Mouse (Mus musculus): ENCODE data around the gene Sgcd. TPM values are rescaled to one million over a fixed set of nuclear protein-coding genes. Genes with fewer than 3 reads are reported as not detected.
A peak's percentile ranks its signal among the peaks of the same experiment; 100 is the strongest.

Sgcd gene
- polyA plus RNA-seq, 1 experiment = 6.1 TPM

GRCm38 (mm10) chr11:47129992-47130391 is 858.8 kb downstream of the Sgcd start:
- TF ChIP-seq CTCF (IDR thresholded peaks at IDR 0.05; ENCODE audit: borderline replicate concordance, extremely low read depth, insufficient read depth, insufficient read length) (no peak), POLR2A (IDR thresholded peaks at IDR 0.05; ENCODE audit: borderline replicate concordance, extremely low read depth, insufficient read depth, insufficient read length, poor library complexity, severe bottlenecking) (no peak)
- no peak for DNase-seq (ENCODE audit: low read depth)

- TF ChIP-seq CTCF (IDR thresholded peaks at IDR 0.05; ENCODE audit: borderline replicate concordance, extremely low read depth, insufficient read depth, insufficient read length) = no peak
- no peak for TF ChIP-seq POLR2A (IDR thresholded peaks at IDR 0.05; ENCODE audit: borderline replicate concordance, extremely low read depth, insufficient read depth, insufficient read length, poor library complexity, severe bottlenecking)
- DNase-seq (ENCODE audit: low read depth) = no peak
Observed at GRCm38 (mm10) chr11:47129166-47129565, 859.6 kb downstream of the Sgcd start.

GRCm38 (mm10) chr11:47128331-47128730 is 860.4 kb downstream of the Sgcd start:
- TF ChIP-seq CTCF (IDR thresholded peaks at IDR 0.05; ENCODE audit: borderline replicate concordance, extremely low read depth, insufficient read depth, insufficient read length) (no peak), POLR2A (IDR thresholded peaks at IDR 0.05; ENCODE audit: borderline replicate concordance, extremely low read depth, insufficient read depth, insufficient read length, poor library complexity, severe bottlenecking) (no peak)
- no peak for DNase-seq (ENCODE audit: low read depth)

GRCm38 (mm10) chr11:47120874-47121273 is 867.9 kb downstream of the Sgcd start:
- TF ChIP-seq POLR2A (IDR thresholded peaks at IDR 0.05; ENCODE audit: borderline replicate concordance, extremely low read depth, insufficient read depth, insufficient read length, poor library complexity, severe bottlenecking) = no peak
- TF ChIP-seq CTCF (IDR thresholded peaks at IDR 0.05; ENCODE audit: borderline replicate concordance, extremely low read depth, insufficient read depth, insufficient read length) = no peak
- DNase-seq (ENCODE audit: low read depth) = no peak

- TF ChIP-seq CTCF (IDR thresholded peaks at IDR 0.05; ENCODE audit: borderline replicate concordance, extremely low read depth, insufficient read depth, insufficient read length) = no peak
- TF ChIP-seq POLR2A (IDR thresholded peaks at IDR 0.05; ENCODE audit: borderline replicate concordance, extremely low read depth, insufficient read depth, insufficient read length, poor library complexity, severe bottlenecking) = no peak
- DNase-seq (ENCODE audit: low read depth) = peak; percentile 37
Observed at GRCm38 (mm10) chr11:47117896-47118295, 870.9 kb downstream of the Sgcd start.

GRCm38 (mm10) chr11:47114366-47114765 is 874.4 kb downstream of the Sgcd start:
- TF ChIP-seq CTCF (IDR thresholded peaks at IDR 0.05; ENCODE audit: borderline replicate concordance, extremely low read depth, insufficient read depth, insufficient read length) (no peak), POLR2A (IDR thresholded peaks at IDR 0.05; ENCODE audit: borderline replicate concordance, extremely low read depth, insufficient read depth, insufficient read length, poor library complexity, severe bottlenecking) (no peak)
- no peak for DNase-seq (ENCODE audit: low read depth)

GRCm38 (mm10) chr11:47113081-47113480 is 875.7 kb downstream of the Sgcd start:
- TF ChIP-seq POLR2A (IDR thresholded peaks at IDR 0.05; ENCODE audit: borderline replicate concordance, extremely low read depth, insufficient read depth, insufficient read length, poor library complexity, severe bottlenecking) (no peak), CTCF (IDR thresholded peaks at IDR 0.05; ENCODE audit: borderline replicate concordance, extremely low read depth, insufficient read depth, insufficient read length) (no peak)
- no peak for DNase-seq (ENCODE audit: low read depth)

GRCm38 (mm10) chr11:47110314-47110713 is 878.5 kb downstream of the Sgcd start:
- DNase-seq (ENCODE audit: low read depth) = no peak
- TF ChIP-seq POLR2A (IDR thresholded peaks at IDR 0.05; ENCODE audit: borderline replicate concordance, extremely low read depth, insufficient read depth, insufficient read length, poor library complexity, severe bottlenecking) = no peak
- TF ChIP-seq CTCF (IDR thresholded peaks at IDR 0.05; ENCODE audit: borderline replicate concordance, extremely low read depth, insufficient read depth, insufficient read length) = no peak

- no peak for DNase-seq (ENCODE audit: low read depth)
- TF ChIP-seq POLR2A (IDR thresholded peaks at IDR 0.05; ENCODE audit: borderline replicate concordance, extremely low read depth, insufficient read depth, insufficient read length, poor library complexity, severe bottlenecking) (no peak), CTCF (IDR thresholded peaks at IDR 0.05; ENCODE audit: borderline replicate concordance, extremely low read depth, insufficient read depth, insufficient read length) (no peak)
Observed at GRCm38 (mm10) chr11:47107661-47108060, 881.1 kb downstream of the Sgcd start.

GRCm38 (mm10) chr11:47093296-47093912 is 895.4 kb downstream of the Sgcd start:
- TF ChIP-seq POLR2A (IDR thresholded peaks at IDR 0.05; ENCODE audit: borderline replicate concordance, extremely low read depth, insufficient read depth, insufficient read length, poor library complexity, severe bottlenecking) = no peak
- no peak for TF ChIP-seq CTCF (IDR thresholded peaks at IDR 0.05; ENCODE audit: borderline replicate concordance, extremely low read depth, insufficient read depth, insufficient read length)
- DNase-seq (ENCODE audit: low read depth) = no peak

GRCm38 (mm10) chr11:47082517-47082916 is 906.3 kb downstream of the Sgcd start:
- no peak for TF ChIP-seq POLR2A (IDR thresholded peaks at IDR 0.05; ENCODE audit: borderline replicate concordance, extremely low read depth, insufficient read depth, insufficient read length, poor library complexity, severe bottlenecking)
- no peak for TF ChIP-seq CTCF (IDR thresholded peaks at IDR 0.05; ENCODE audit: borderline replicate concordance, extremely low read depth, insufficient read depth, insufficient read length)
- DNase-seq (ENCODE audit: low read depth) = no peak

GRCm38 (mm10) chr11:47073538-47073937 is 915.2 kb downstream of the Sgcd start:
- peak; percentile 84 for DNase-seq (ENCODE audit: low read depth)
- TF ChIP-seq CTCF (IDR thresholded peaks at IDR 0.05; ENCODE audit: borderline replicate concordance, extremely low read depth, insufficient read depth, insufficient read length) = no peak
- TF ChIP-seq POLR2A (IDR thresholded peaks at IDR 0.05; ENCODE audit: borderline replicate concordance, extremely low read depth, insufficient read depth, insufficient read length, poor library complexity, severe bottlenecking) = no peak
